Mouse (Mus musculus): ENCODE measurements around the gene Glt1d1. TPM values are rescaled to one million over a fixed set of nuclear protein-coding genes. Genes with fewer than 3 reads are reported as not detected.

Gene Glt1d1
- total and polyA plus RNA-seq, 2 experiments = 9.7 to 38.2 TPM

DNA sequence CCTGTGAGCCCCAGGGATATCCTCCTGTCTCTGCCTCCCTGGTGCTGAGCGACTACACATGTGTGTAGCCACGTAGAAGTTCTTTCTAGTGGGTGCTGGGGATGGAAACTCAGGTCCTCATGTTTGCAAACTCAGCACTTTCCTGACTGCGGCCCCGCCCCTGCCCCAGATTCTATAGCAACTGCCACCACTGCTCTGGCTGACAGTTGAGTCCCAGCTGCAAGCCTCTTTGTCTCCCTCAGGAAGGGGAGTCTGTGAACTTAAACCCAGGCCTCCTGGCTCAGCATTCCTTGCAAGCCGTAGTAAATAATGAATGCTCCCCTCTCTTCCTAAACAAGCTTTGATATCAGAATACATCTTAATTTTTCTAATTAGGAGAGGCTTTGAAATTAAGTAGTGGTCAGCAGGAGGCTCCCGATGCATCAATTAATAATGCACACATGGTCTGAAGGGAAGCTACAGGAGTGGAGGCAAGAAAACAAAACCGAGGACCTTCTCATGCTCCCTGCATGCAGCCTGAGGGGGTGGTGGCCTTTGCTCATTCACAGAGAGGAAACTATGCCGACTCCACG lies 71.6 kb downstream of the Glt1d1 start:
- 86% methylated on average over 9 of the region's 9 CpGs for WGBS
- H3K36me3 ChIP-seq (ENCODE audit: control insufficient read depth, insufficient read depth, low read length) = peaks cover 6% of the 10 kb centered on the region; the same call in 1 of the 2 replicates

DNA sequence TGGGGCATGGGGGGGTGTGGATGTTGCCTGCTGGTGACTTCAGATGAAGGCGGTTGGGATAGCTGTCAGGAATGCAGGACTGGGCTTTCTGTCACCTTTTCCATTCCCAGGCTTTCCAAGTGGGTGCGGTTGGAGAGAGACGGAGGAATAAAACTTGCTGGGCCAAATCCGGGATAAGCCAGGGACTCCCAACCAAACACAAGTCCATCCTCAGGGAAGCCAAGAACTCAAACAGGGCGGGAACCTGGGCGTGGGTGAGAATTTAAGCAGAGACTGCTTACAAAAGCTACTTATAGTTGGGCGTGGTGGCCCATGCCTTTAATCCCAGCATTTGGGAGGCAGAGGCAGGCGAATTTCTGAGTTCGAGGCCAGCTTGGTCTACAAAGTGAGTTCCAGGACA lies 73.2 kb downstream of the Glt1d1 start:
- Histone ChIP-seq H3K36me3 (ENCODE audit: control insufficient read depth, insufficient read depth, low read length) (peaks cover 6% of the 10 kb centered on the region; the same call in 1 of the 2 replicates), H3K27me3 (ENCODE audit: control insufficient read depth, insufficient read depth, low read length) (no peaks in the 10 kb centered on the region), H3K27ac (replicated peaks; ENCODE audit: insufficient read depth, low read depth, low read length) (no peak overlapping the region), H3K79me2 (ENCODE audit: control insufficient read depth, insufficient read depth, low read length) (no peaks in the 10 kb centered on the region), H3K4me1 (ENCODE audit: control insufficient read depth, insufficient read depth, low read length) (no peaks in the 10 kb centered on the region), H3K4me3 (ENCODE audit: insufficient read depth, low read depth, low read length) (no peak overlapping the region), H3K9ac (ENCODE audit: low read depth, low read length) (no peak overlapping the region)
- 92% methylated on average over 9 of the region's 9 CpGs for WGBS
- TF ChIP-seq CTCF (IDR thresholded peaks at IDR 0.05; ENCODE audit: low read depth, low read length) = no peak
- TF ChIP-seq POLR2A (IDR thresholded peaks at IDR 0.05; ENCODE audit: extremely low read depth, insufficient read depth, low read length) = no peak
- DNase-seq (ENCODE audit: extremely low read depth, low read depth, low spot score) = no peak

More for the DNA sequence above, 71.6 kb downstream of the Glt1d1 start:
- Histone ChIP-seq H3K79me2 (ENCODE audit: control insufficient read depth, insufficient read depth, low read length) (no peaks in the 10 kb centered on the region), H3K9ac (ENCODE audit: low read depth, low read length) (no peak overlapping the region), H3K27ac (replicated peaks; ENCODE audit: insufficient read depth, low read depth, low read length) (no peak overlapping the region), H3K4me3 (ENCODE audit: insufficient read depth, low read depth, low read length) (no peak overlapping the region), H3K27me3 (ENCODE audit: control insufficient read depth, insufficient read depth, low read length) (no peaks in the 10 kb centered on the region), H3K4me1 (ENCODE audit: control insufficient read depth, insufficient read depth, low read length) (no peaks in the 10 kb centered on the region)
- DNase-seq (ENCODE audit: extremely low read depth, low read depth, low spot score) = no peak
- no peak for TF ChIP-seq CTCF (IDR thresholded peaks at IDR 0.05; ENCODE audit: low read depth, low read length)
- TF ChIP-seq POLR2A (IDR thresholded peaks at IDR 0.05; ENCODE audit: extremely low read depth, insufficient read depth, low read length) = no peak

DNA sequence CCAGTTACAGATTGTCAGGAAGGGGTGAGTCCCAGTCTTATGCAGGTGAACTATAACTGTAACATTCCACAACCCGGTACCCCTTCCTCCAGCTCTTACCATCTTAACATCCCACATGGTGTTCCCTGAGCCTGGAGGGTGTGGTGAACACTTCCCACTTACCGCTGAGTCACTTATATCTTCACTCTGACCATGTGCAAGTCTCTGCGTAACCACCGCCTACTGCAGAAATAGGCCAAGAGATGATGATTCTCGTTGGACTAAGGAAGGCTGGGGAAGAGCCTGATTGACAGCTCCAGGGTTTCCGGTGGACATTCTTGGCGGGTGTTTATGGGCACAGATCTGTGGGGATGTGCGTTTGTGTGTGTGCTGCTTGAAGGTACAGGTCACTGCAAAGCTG lies 73.9 kb downstream of the Glt1d1 start:
- Histone ChIP-seq H3K27ac (replicated peaks; ENCODE audit: insufficient read depth, low read depth, low read length) (no peak overlapping the region), H3K79me2 (ENCODE audit: control insufficient read depth, insufficient read depth, low read length) (no peaks in the 10 kb centered on the region), H3K4me1 (ENCODE audit: control insufficient read depth, insufficient read depth, low read length) (no peaks in the 10 kb centered on the region), H3K4me3 (ENCODE audit: insufficient read depth, low read depth, low read length) (no peak overlapping the region), H3K27me3 (ENCODE audit: control insufficient read depth, insufficient read depth, low read length) (no peaks in the 10 kb centered on the region), H3K9ac (ENCODE audit: low read depth, low read length) (no peak overlapping the region), H3K36me3 (ENCODE audit: control insufficient read depth, insufficient read depth, low read length) (peaks cover 6% of the 10 kb centered on the region; the same call in 1 of the 2 replicates)
- TF ChIP-seq CTCF (IDR thresholded peaks at IDR 0.05; ENCODE audit: low read depth, low read length) = no peak
- no peak for TF ChIP-seq POLR2A (IDR thresholded peaks at IDR 0.05; ENCODE audit: extremely low read depth, insufficient read depth, low read length)
- WGBS = 91% methylated on average over 8 of the region's 8 CpGs
- no peak for DNase-seq (ENCODE audit: extremely low read depth, low read depth, low spot score)

DNA sequence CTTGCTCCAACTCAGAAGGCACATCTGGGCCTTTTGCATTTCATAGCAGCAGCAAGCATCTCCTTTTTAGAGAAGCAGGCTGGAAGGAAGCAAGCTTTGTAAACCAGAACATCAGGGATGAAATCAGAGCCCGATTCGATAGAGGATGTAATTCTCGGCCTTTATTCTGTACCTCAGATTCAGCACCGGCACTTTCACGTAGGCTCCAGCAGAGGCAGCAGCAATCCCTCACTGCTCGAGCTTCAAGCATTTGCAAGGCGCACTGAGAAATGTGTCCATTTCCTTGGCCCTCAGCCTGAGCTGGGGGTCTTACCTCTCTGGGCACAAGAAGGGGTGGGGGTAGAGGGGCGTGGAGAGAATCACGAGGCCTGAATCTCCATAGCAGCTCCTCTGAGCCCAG lies 76.1 kb downstream of the Glt1d1 start:
- 83% methylated on average over 9 of the region's 9 CpGs for WGBS

DNA sequence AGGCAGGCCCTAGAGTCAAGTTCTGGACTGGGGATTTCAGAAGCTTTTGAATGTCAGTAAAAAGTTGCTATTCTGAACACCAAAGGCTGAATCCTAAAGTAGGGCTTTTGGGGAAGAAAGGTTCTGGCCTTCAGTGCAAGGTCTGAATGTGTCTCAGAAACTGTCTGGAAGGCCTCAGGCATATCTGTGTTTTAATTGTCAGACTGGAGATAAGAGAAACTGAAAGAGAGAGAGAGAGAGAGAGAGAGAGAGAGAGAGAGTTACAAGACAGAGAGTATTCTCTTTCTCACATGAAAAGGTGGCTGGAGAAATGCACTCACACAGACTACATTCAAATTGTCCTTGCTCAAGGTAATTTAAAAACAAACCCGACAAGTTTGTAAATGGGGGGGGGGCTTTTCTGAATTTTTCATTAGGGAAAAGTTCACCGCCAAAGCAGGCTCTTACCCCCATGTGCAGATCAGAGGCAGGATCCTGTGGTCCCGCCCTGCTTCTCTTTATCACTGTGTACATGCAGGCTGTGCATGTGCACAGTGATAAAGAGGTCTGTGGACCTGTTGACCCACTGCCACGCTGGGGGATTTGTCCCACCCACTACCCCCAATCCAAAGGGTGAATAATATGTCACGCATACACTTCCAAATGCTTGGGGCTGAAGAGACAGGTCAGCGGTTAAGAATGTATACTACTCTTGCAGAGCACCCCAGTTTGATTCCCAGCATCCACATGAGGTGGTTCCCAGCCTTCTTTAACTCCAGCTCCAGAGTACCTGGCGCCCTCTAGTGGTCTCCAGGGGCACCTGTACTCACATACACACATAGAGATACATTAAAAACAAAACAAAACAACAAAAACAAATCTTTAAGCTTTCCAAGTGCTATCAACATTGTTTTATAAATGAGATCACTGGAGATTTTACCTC lies 83.0 kb downstream of the Glt1d1 start:
- Histone ChIP-seq H3K79me2 (ENCODE audit: control insufficient read depth, insufficient read depth, low read length) (no peaks in the 10 kb centered on the region), H3K4me1 (ENCODE audit: control insufficient read depth, insufficient read depth, low read length) (no peaks in the 10 kb centered on the region), H3K27ac (replicated peaks; ENCODE audit: insufficient read depth, low read depth, low read length) (no peak overlapping the region), H3K27me3 (ENCODE audit: control insufficient read depth, insufficient read depth, low read length) (no peaks in the 10 kb centered on the region), H3K4me3 (ENCODE audit: insufficient read depth, low read depth, low read length) (no peak overlapping the region), H3K9ac (ENCODE audit: low read depth, low read length) (no peak overlapping the region), H3K36me3 (ENCODE audit: control insufficient read depth, insufficient read depth, low read length) (no peaks in the 10 kb centered on the region)
- no peak for TF ChIP-seq POLR2A (IDR thresholded peaks at IDR 0.05; ENCODE audit: extremely low read depth, insufficient read depth, low read length)
- peak; percentile 30; the same call in 1 of the 2 replicates for TF ChIP-seq CTCF (IDR thresholded peaks at IDR 0.05; ENCODE audit: low read depth, low read length)
- WGBS = 67% methylated on average over 7 of the region's 7 CpGs
- DNase-seq (ENCODE audit: extremely low read depth, low read depth, low spot score) = no peak

More for the DNA sequence above, 76.1 kb downstream of the Glt1d1 start:
- Histone ChIP-seq H3K79me2 (ENCODE audit: control insufficient read depth, insufficient read depth, low read length) (no peaks in the 10 kb centered on the region), H3K4me1 (ENCODE audit: control insufficient read depth, insufficient read depth, low read length) (no peaks in the 10 kb centered on the region), H3K27ac (replicated peaks; ENCODE audit: insufficient read depth, low read depth, low read length) (no peak overlapping the region), H3K27me3 (ENCODE audit: control insufficient read depth, insufficient read depth, low read length) (no peaks in the 10 kb centered on the region), H3K36me3 (ENCODE audit: control insufficient read depth, insufficient read depth, low read length) (peaks cover 6% of the 10 kb centered on the region; the same call in 1 of the 2 replicates), H3K4me3 (ENCODE audit: insufficient read depth, low read depth, low read length) (no peak overlapping the region), H3K9ac (ENCODE audit: low read depth, low read length) (no peak overlapping the region)
- no peak for DNase-seq (ENCODE audit: extremely low read depth, low read depth, low spot score)
- TF ChIP-seq POLR2A (IDR thresholded peaks at IDR 0.05; ENCODE audit: extremely low read depth, insufficient read depth, low read length) (no peak), CTCF (IDR thresholded peaks at IDR 0.05; ENCODE audit: low read depth, low read length) (0 out of 2 replicates have a peak, but pooled peaks have one; percentile 3)

All from liver, adult 2 months (tissue).